Mouse (Mus musculus) forebrain, embryonic 12.5 days (tissue): Measurements from ENCODE around the gene Nav2. TPM values are rescaled to one million over a fixed set of nuclear protein-coding genes. Genes with fewer than 3 reads are reported as not detected.
A peak's percentile ranks its signal among the peaks of the same experiment; 100 is the strongest.

Source experiments
- ATAC-seq: fragments of 200-750 bp; cut with Nextera tagmentation; 2 replicates; pipeline ENCODE4 v1.8.0; 2017; ENCODE audit warnings: moderate TSS enrichment; ENCODE audit not compliant: low FRiP score
- H3K27ac ChIP-seq: fragments of 300-500 bp; sonication (generic); 2 replicates; pipeline ENCODE4 v1.5.1; 2016; ENCODE audit warnings: mild to moderate bottlenecking
- H3K27me3 ChIP-seq: fragments of 300-500 bp; sonication (generic); 2 replicates; pipeline ENCODE4 v1.6.1; 2016; ENCODE audit warnings: mild to moderate bottlenecking
- H3K36me3 ChIP-seq: fragments of 300-500 bp; sonication (generic); replicated peaks from 2 replicates; pipeline ENCODE4 v1.6.1; 2016; ENCODE audit warnings: mild to moderate bottlenecking
- H3K4me1 ChIP-seq: fragments of 300-500 bp; sonication (generic); 2 replicates; pipeline ENCODE4 v1.6.1; 2016
- H3K4me2 ChIP-seq: fragments of 300-500 bp; sonication (generic); 2 replicates; pipeline ENCODE4 v1.6.1; 2016; ENCODE audit warnings: mild to moderate bottlenecking, moderate library complexity
- H3K4me3 ChIP-seq: fragments of 300-500 bp; sonication (generic); replicated peaks from 2 replicates; pipeline ENCODE4 v1.5.1; 2016; ENCODE audit warnings: mild to moderate bottlenecking
- H3K9ac ChIP-seq: fragments of 300-500 bp; sonication (generic); 2 replicates; pipeline ENCODE4 v1.6.1; 2016; ENCODE audit warnings: mild to moderate bottlenecking
- H3K9me3 ChIP-seq: fragments of 300-500 bp; sonication (generic); 2 replicates; pipeline ENCODE4 v1.6.1; 2016
- WGBS: fragments of 180-500 bp; shearing (Covaris S2); methylation state at CpG from one replicate; pipeline ENCODE4 v1.1.7; 2016; 5-methylcytosine and 5-hydroxymethylcytosine counted together
- polyA plus RNA-seq: library from polyadenylated mRNA; unstranded; fragments of >200 nt; fragmentation: Nextera tagmentation; extraction: Ambion mirVana; gene quantifications from 2 replicates; pipeline ENCODE4 v1.2.1, GENCODE M21; 2016

The Nav2 gene
- polyA plus RNA-seq, 1 experiment from 2014 or later, result 10.9 TPM

DNA sequence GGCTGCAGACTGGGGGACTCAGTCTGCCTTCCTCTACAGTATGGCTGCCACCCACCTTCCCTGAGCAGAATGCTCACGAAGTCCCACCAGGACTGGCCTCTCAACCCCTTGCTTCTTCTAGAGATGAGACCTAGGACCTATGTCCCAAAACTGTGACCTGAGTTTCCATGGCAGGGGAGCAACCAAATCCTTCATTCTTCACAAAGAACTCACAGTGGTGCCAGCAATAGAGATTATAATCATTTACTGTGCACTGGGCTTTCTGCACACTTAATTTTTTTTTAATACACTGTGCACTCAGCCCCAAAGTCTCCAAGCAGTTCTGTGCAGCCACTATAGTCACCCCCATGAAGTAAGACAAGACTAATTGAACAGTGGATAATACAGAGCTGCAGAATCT is 196.3 kb downstream of the Nav2 start:
- Histone ChIP-seq H3K27me3 (peaks cover 75% of the 10 kb centered on the region), H3K27ac (peak overlapping the region; percentile 47; the same call in 1 of the 2 replicates), H3K36me3 (no peaks in the 10 kb centered on the region), H3K4me1 (peaks cover 46% of the 10 kb centered on the region), H3K9me3 (no peaks in the 10 kb centered on the region), H3K4me2 (no peak overlapping the region), H3K9ac (no peak overlapping the region), H3K4me3 (no peak overlapping the region)
- ATAC-seq, result 0 out of 2 replicates have a peak, but pooled peaks have one; percentile 19
- WGBS, result 19% methylated on average over 1 of the region's 1 CpGs

DNA sequence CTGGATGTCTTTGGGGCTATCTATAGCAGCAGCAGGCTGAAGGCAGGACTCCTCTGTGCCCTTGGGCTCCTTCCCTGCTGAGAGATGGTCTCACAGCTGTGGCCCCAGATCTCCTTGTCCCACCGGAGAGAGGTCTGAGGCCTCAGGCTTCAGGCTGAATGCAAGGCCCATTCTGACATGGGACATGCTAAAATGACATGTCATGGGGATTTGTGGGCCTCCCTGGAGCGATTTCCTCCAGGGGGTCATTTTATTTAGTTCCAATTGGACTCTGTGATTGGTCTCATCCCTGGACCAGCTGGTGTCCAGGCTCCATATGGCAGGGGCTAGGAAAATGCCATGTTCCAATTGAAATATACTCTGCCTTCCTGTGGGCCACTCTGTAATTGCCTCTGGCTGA is 197.0 kb downstream of the Nav2 start:
- Histone ChIP-seq H3K4me2 (no peak overlapping the region), H3K27me3 (peaks cover 76% of the 10 kb centered on the region), H3K4me3 (no peak overlapping the region), H3K4me1 (peaks cover 46% of the 10 kb centered on the region), H3K36me3 (no peaks in the 10 kb centered on the region), H3K27ac (0 out of 2 replicates have a peak overlapping the region, but pooled peaks have one; percentile 47), H3K9ac (no peak overlapping the region), H3K9me3 (no peaks in the 10 kb centered on the region)
- 0 out of 2 replicates have a peak, but pooled peaks have one; percentile 23 for ATAC-seq
- 60% methylated on average over 2 of the region's 2 CpGs for WGBS

DNA sequence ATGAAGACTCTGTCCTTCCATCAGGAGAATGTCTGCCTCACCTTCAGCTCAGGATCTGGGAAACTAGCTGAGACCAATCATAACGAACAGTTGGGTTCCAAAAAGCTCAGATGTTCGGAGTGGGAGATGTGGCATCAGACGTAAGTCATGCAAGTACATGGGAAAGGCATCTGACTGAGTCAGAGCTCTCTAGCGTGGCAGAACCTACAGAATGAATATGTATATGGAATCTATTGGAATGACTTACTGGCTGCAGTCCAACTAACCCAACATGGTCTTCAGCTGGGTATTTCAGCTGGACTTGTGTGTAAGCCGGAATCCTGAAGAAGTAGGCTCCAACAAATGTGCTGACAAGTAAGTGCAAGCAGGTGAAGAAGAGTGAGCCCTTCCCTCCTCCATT is 199.6 kb downstream of the Nav2 start:
- H3K36me3 ChIP-seq, result no peaks in the 10 kb centered on the region
- no peaks in the 10 kb centered on the region for H3K9me3 ChIP-seq
- H3K9ac ChIP-seq, result no peak overlapping the region
- no peak overlapping the region for H3K27ac ChIP-seq
- no peak overlapping the region for H3K4me3 ChIP-seq
- no peak for ATAC-seq
- no peak overlapping the region for H3K4me2 ChIP-seq
- H3K27me3 ChIP-seq, result peaks cover 65% of the 10 kb centered on the region
- peaks cover 37% of the 10 kb centered on the region for H3K4me1 ChIP-seq
- 87% methylated on average over 5 of the region's 5 CpGs for WGBS

DNA sequence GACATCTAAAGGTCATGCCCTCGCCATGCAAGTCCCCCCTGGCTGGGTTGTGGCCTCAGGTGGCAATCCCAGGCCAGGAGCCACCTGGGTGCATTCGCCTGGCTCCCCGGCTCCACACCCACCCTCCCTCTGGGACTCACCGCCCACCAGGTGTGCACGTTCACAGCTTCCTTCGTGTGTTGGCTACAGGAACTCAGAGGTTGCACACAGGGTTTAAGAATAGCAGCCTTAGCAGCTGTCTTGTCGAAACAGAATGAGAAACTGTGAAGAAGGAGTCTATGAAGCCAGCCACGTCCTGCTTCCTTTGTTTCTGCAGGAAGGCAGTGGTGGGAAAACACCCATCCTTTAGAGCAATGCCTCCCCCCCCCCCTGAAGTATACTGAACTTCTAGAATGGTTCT is 210.5 kb downstream of the Nav2 start:
- Histone ChIP-seq H3K9me3 (no peaks in the 10 kb centered on the region), H3K4me3 (no peak overlapping the region), H3K27ac (no peak overlapping the region), H3K4me1 (peaks cover 29% of the 10 kb centered on the region), H3K27me3 (peaks cover 76% of the 10 kb centered on the region), H3K9ac (no peak overlapping the region), H3K4me2 (no peak overlapping the region), H3K36me3 (no peaks in the 10 kb centered on the region)
- 71% methylated on average over 8 of the region's 8 CpGs for WGBS
- ATAC-seq, result no peak

DNA sequence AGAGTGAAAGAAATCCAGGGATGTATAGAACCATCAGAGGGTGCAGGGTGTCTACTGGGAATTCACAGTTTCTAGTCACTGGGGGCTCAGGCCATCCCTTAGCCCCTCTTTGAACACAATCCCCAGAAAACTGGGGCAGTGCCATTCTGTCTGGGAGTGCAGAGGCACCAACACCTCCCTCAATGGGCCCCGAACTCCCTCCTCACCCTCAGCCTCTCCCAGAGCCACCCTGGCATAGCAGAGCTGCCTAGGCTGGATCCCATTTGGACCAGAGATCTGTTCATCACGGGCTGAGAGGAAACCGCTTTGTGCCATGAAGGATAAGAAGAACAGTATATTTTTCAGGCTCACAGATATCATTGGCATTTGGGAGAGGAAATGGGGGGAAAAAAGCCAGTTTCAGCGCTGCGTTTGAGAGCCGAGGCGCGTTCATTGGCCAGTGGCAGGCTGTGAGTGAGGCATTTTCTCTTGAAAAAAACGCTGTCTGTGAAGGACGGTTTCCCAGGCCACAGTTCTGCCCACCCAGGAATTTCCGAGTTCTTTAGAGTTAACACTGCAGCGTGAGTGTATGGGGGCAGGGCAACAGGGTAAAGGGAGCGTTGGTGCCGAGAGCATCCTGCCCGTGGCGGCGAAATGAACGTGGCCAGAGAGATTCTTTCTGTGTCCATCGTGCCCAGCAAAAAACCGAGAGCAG is 211.4 kb downstream of the Nav2 start:
- H3K9ac ChIP-seq, result peak overlapping the region; percentile 44
- H3K27me3 ChIP-seq, result peaks cover 70% of the 10 kb centered on the region

DNA sequence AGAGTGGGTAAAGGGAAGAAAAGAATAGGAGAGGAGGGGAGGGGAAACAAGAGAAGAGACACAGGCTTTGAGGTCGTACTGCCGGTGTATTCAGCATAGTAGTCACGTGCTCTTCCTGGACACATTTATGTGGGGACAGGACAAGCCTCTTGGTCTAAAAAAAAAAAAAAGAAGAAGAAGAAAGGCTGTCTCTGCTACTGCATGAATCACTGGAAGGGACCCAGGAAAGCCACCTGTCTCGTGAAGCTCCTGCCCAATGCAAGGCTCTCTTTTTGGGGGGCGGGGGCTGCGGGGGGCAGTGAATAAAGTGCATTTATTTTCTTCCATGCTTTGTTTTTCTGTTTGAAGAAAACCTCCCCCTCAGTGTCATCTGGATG is 212.0 kb downstream of the Nav2 start:
- Histone ChIP-seq H3K27ac (peak overlapping the region; percentile 13; the same call in 1 of the 2 replicates), H3K9me3 (no peaks in the 10 kb centered on the region), H3K4me1 (peaks cover 29% of the 10 kb centered on the region), H3K4me2 (peak overlapping the region; percentile 54), H3K27me3 (peaks cover 70% of the 10 kb centered on the region), H3K4me3 (peak overlapping the region; percentile 29), H3K36me3 (no peaks in the 10 kb centered on the region), H3K9ac (peak overlapping the region; percentile 44)
- peak; percentile 24 for ATAC-seq
- 43% methylated on average over 6 of the region's 6 CpGs for WGBS

More for the DNA sequence above, 211.4 kb downstream of the Nav2 start:
- peaks cover 29% of the 10 kb centered on the region for H3K4me1 ChIP-seq
- peak overlapping the region; percentile 29 for H3K4me3 ChIP-seq
- H3K27ac ChIP-seq, result peak overlapping the region; percentile 13; the same call in 1 of the 2 replicates
- ATAC-seq, result peak; percentile 68
- 21% methylated on average over 20 of the region's 20 CpGs for WGBS
- no peaks in the 10 kb centered on the region for H3K36me3 ChIP-seq
- H3K4me2 ChIP-seq, result peak overlapping the region; percentile 54
- H3K9me3 ChIP-seq, result no peaks in the 10 kb centered on the region

DNA sequence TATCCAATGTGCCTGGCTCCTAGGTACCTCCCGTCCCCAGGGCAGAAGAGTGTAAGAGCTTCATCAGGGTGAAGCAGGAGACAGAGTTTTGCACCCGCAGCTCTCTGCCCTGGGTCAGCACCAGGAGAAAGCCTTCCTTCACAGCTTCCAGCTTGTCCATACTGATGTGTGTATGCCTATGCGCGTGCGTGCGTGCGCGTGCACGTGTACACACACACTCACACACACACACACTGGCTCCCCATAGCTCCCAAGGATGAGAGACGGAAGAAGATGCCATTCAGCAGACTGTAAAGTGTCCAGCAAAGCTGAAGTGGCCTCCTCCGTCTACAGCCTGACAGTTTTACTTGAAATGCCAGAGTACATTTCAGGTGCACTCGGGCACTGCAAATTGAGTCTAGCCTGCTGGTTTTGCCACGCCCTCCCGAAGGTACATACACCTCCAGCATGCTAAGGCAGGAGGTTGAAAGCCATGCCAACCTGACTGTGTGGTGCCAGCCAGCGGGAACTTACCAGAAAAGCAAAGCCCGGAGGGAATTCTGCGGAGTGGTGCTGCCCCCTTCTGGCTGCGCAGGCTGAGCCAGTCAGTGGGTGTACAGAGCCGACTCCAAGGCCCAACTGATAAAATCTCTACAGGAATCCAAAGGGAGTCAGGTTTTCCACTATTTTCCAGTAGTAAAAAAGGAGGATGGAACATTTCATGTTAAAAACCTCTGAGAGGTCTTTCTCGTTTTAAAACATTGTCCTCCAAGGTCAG is 212.6 kb downstream of the Nav2 start:
- ATAC-seq, result peak; percentile 72
- H3K9me3 ChIP-seq, result no peaks in the 10 kb centered on the region
- H3K4me2 ChIP-seq, result no peak overlapping the region
- H3K4me3 ChIP-seq, result no peak overlapping the region
- no peak overlapping the region for H3K9ac ChIP-seq
- peaks cover 65% of the 10 kb centered on the region for H3K27me3 ChIP-seq
- WGBS, result 39% methylated on average over 20 of the region's 20 CpGs
- H3K27ac ChIP-seq, result no peak overlapping the region
- peaks cover 29% of the 10 kb centered on the region for H3K4me1 ChIP-seq
- no peaks in the 10 kb centered on the region for H3K36me3 ChIP-seq

DNA sequence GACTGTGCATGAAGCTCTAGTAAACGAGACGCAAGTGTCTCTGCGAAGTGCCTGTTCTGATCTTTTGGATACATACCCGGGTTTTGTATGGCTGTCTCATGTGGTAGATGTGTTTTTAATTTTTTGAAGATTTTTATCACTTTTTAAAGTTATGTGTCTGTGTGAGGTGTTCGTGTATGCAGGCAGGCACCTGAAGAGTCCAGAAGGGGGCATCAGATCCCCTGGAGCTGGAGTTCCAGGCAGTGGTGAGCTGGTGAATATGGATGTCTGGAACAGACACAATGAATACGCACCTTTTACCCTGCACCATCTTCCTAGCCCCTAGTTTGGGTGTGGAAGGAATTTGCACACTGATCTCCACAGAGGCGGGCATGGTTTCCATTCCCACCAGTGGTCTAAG is 214.0 kb downstream of the Nav2 start:
- Histone ChIP-seq H3K36me3 (no peaks in the 10 kb centered on the region), H3K4me2 (no peak overlapping the region), H3K4me1 (peaks cover 29% of the 10 kb centered on the region), H3K27ac (no peak overlapping the region), H3K9me3 (no peaks in the 10 kb centered on the region), H3K27me3 (peaks cover 53% of the 10 kb centered on the region), H3K9ac (no peak overlapping the region), H3K4me3 (no peak overlapping the region)
- ATAC-seq, result no peak
- WGBS, result 67% methylated on average over 7 of the region's 7 CpGs

DNA sequence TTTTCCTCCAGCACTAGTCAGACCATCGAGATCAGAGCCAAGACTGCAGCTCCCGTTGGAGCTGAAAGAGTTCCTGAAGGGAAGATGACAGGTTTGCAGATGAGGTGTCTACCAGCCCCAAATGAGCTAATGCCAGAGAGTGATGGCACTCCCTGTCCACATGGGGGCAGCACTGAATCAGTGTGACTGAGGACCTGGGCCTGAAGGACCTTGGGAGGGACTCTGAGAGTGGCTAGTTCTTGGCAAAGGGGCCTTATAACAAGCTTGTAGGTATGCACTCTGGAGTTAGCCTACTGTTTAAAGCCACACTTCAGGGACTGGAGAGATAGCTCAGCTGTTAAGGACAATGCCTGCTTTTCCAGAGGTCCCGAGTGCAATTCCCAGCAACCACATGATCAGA is 217.0 kb downstream of the Nav2 start:
- Histone ChIP-seq H3K27ac (no peak overlapping the region), H3K36me3 (no peaks in the 10 kb centered on the region), H3K4me1 (peaks cover 12% of the 10 kb centered on the region), H3K27me3 (peaks cover 38% of the 10 kb centered on the region), H3K4me3 (no peak overlapping the region), H3K9me3 (no peaks in the 10 kb centered on the region), H3K4me2 (no peak overlapping the region), H3K9ac (no peak overlapping the region)
- ATAC-seq, result no peak
- 34% methylated on average over 3 of the region's 3 CpGs for WGBS

DNA sequence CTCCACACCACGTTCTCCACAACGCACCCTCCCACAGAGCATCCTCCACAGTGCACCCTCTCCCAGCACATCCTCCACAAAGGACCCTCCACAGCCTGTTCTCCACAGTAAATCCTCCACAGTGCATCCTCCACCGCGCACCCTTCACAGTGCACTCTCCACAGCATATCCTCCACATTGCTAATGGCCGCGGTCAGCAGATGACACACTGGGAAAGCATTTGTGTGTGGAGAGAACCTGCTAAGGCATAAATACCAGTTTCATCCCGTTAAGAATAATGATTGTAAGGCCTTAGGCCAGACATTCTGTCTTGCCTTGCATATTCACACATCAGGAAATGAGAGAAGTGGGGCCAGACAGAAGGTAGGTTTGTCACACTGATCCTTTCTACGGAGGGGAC is 219.7 kb downstream of the Nav2 start:
- Histone ChIP-seq H3K9me3 (no peaks in the 10 kb centered on the region), H3K4me2 (no peak overlapping the region), H3K27me3 (peaks cover 44% of the 10 kb centered on the region), H3K27ac (no peak overlapping the region), H3K4me1 (peaks cover 4% of the 10 kb centered on the region), H3K36me3 (no peaks in the 10 kb centered on the region), H3K4me3 (no peak overlapping the region), H3K9ac (no peak overlapping the region)
- WGBS, result 92% methylated on average over 8 of the region's 8 CpGs
- ATAC-seq, result no peak

DNA sequence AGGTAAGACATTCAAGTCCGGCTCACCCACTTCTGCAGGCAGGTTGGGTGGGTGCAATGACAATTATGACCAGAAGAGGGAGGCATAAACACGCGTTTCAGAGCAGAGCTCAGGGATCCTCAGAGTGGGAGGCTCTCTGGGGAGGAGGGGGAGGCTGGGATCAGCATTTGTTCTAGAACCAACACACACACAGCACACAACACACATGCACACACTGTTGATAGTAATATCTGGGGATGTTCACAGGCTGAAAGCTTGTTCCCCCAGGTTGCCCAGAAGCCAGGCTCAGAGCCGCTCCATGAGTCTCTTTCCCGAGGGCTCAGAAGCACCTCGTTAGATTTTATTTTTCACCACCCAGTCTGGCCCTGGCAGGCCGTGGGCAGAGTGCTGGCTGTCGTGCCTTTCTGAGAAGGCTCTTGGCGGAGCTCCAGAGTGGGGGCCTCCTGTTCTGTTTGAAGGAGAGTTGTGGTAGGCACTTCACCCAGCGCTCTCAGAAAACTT is 224.4 kb downstream of the Nav2 start:
- Histone ChIP-seq H3K4me1 (peaks cover 5% of the 10 kb centered on the region), H3K4me2 (no peak overlapping the region), H3K9me3 (peaks cover 7% of the 10 kb centered on the region; the same call in 1 of the 2 replicates), H3K9ac (no peak overlapping the region), H3K27ac (no peak overlapping the region), H3K36me3 (no peaks in the 10 kb centered on the region), H3K4me3 (no peak overlapping the region), H3K27me3 (peaks cover 27% of the 10 kb centered on the region; the same call in 1 of the 2 replicates)
- peak; percentile 71 for ATAC-seq
- 25% methylated on average over 10 of the region's 10 CpGs for WGBS

DNA sequence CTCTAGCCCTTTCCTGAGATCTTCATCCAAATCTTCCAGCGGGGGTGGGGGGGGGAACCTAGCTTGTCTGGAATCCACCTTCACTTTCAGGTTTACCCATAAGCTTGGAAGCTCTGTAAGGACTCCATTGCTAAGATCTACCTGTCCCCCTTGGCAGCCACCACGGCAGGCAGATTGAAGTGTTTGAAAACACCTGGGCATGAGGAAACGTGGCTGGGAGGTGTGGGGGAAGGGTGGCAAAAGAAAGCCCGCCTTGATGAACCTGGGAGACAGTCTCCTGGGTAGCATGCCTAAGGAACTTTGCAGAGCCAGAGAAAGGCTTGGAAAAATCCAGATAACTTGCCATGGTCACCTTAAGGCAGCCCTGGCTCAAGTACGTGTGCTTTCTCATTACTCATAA is 225.9 kb downstream of the Nav2 start:
- ATAC-seq, result no peak
- no peak overlapping the region for H3K27ac ChIP-seq
- peaks cover 7% of the 10 kb centered on the region; the same call in 1 of the 2 replicates for H3K9me3 ChIP-seq
- peaks cover 20% of the 10 kb centered on the region; the same call in 1 of the 2 replicates for H3K27me3 ChIP-seq
- no peaks in the 10 kb centered on the region for H3K36me3 ChIP-seq
- peaks cover 5% of the 10 kb centered on the region for H3K4me1 ChIP-seq
- H3K4me2 ChIP-seq, result no peak overlapping the region
- H3K9ac ChIP-seq, result no peak overlapping the region
- no peak overlapping the region for H3K4me3 ChIP-seq
- WGBS, result 71% methylated on average over 5 of the region's 5 CpGs
